Mouse (Mus musculus) embryonic fibroblast, embryonic 13.5 days (primary cell): ENCODE data around the gene Myo9b.

Experiments
- CTCF ChIP-seq: IDR thresholded peaks from 2 replicates; pipeline ENCODE4 v1.5.1; 2011; ENCODE audit warnings: mild to moderate bottlenecking, control low read depth, low read length, moderate library complexity, borderline replicate concordance; ENCODE audit not compliant: insufficient read depth
- POLR2A ChIP-seq: IDR thresholded peaks from 2 replicates; pipeline ENCODE4 v1.6.1; 2011; ENCODE audit warnings: low read depth, mild to moderate bottlenecking, control low read depth, low read length, moderate library complexity

DNA sequence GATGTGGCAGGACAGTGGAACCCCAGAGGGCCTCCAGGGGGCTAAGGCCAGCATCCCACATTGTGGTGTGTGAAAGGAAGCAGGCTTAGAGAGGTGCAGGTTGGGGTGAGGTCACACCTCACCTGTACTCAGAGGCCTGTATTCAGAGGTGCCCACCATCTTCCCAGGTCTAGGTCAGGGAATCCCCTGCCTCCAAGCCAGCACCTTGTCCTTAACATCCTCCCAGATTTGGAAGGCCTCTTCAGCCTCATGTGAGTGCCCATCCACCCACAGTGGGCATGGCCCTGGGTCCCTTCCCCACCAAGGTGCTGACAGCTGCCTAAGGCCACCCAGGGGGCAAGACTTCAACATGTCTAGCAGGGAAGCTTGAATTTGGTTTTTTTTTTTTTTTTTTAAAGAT is 128.9 kb downstream of the Myo9b start:
- TF ChIP-seq CTCF = no peak
- no peak for TF ChIP-seq POLR2A
